Mouse (Mus musculus): ENCODE results near the gene Tex22. TPM values are rescaled to one million over a fixed set of nuclear protein-coding genes. Genes with fewer than 3 reads are reported as not detected.
A peak's percentile ranks its signal among the peaks of the same experiment; 100 is the strongest.

Tex22 gene
- total RNA-seq, 2 experiments from 2014 or later = 0.35 to 0.52 TPM

GRCm38 (mm10) chr12:113051628-113052403 is 22.5 kb upstream of the Tex22 start:
- intact Hi-C loops (cut with DNase I) = no loop called here
- DNase-seq (ENCODE audit: low spot score in 2 of 2) = no peak

- DNase-seq (ENCODE audit: low spot score in 2 of 2) = no peak
- intact Hi-C loops (cut with DNase I) = no loop called here
These were observed 18.2 kb upstream of the Tex22 start for GRCm38 (mm10) chr12:113056089-113056488.

- no peak for DNase-seq (ENCODE audit: low spot score in 2 of 2)
- intact Hi-C loops (cut with DNase I) = no loop called here
These were observed 14.1 kb upstream of the Tex22 start for GRCm38 (mm10) chr12:113060178-113060577.

GRCm38 (mm10) chr12:113061606-113062005 is 12.7 kb upstream of the Tex22 start:
- DNase-seq (ENCODE audit: low spot score in 2 of 2) = no peak
- intact Hi-C loops (cut with DNase I) = no loop called here

GRCm38 (mm10) chr12:113062201-113062600 is 12.1 kb upstream of the Tex22 start:
- no peak for DNase-seq (ENCODE audit: low spot score in 2 of 2)
- intact Hi-C loops (cut with DNase I) = no loop called here

- intact Hi-C loops (cut with DNase I) = no loop called here
These were observed 10.6 kb upstream of the Tex22 start for GRCm38 (mm10) chr12:113063700-113064099.

GRCm38 (mm10) chr12:113068002-113068401 is 6.3 kb upstream of the Tex22 start:
- intact Hi-C loops (cut with DNase I) = no loop called here
- DNase-seq (ENCODE audit: low spot score in 2 of 2) = no peak

More at GRCm38 (mm10) chr12:113063700-113064099, 10.6 kb upstream of the Tex22 start:
- DNase-seq (ENCODE audit: low spot score in 2 of 2) = no peak

- intact Hi-C loops (cut with DNase I) = no loop called here
These were observed 4.9 kb upstream of the Tex22 start for GRCm38 (mm10) chr12:113069389-113069788.

GRCm38 (mm10) chr12:113071321-113071720 is 3.0 kb upstream of the Tex22 start:
- intact Hi-C loops (cut with DNase I) = no loop called here
- no peak for DNase-seq (ENCODE audit: low spot score in 2 of 2)

More at GRCm38 (mm10) chr12:113069389-113069788, 4.9 kb upstream of the Tex22 start:
- DNase-seq (ENCODE audit: low spot score in 2 of 2) = no peak

- intact Hi-C loops (cut with DNase I) = no loop called here
- no peak for DNase-seq (ENCODE audit: low spot score in 2 of 2)
These were observed 2.5 kb upstream of the Tex22 start for GRCm38 (mm10) chr12:113071827-113072226.

- intact Hi-C loops (cut with DNase I) = loop anchor here (2.0 kb wide), 2 partner anchors 59 to 73 kb away; partner anchors contain the start of genes Brf1 and Pacs2
- no peak for DNase-seq (ENCODE audit: low spot score in 2 of 2)
These were observed 628 bp upstream of the Tex22 start for GRCm38 (mm10) chr12:113073420-113074328.

- DNase-seq (ENCODE audit: low spot score in 2 of 2) = peak; percentile 83 to 84
- intact Hi-C loops (cut with DNase I) = loop anchor here (2.0 kb wide), 2 partner anchors 60 to 74 kb away; partner anchors contain the start of genes Brf1 and Pacs2
These were observed 757 bp downstream of the Tex22 start for GRCm38 (mm10) chr12:113075063-113075454.

- no peak for DNase-seq (ENCODE audit: low spot score in 2 of 2)
These were observed 1.2 kb downstream of the Tex22 start for GRCm38 (mm10) chr12:113075486-113075885.

GRCm38 (mm10) chr12:113087276-113087675 is 13.0 kb downstream of the Tex22 start:
- intact Hi-C loops (cut with DNase I) = no loop called here
- DNase-seq (ENCODE audit: low spot score in 2 of 2) = no peak

More at GRCm38 (mm10) chr12:113075486-113075885, 1.2 kb downstream of the Tex22 start:
- intact Hi-C loops (cut with DNase I) = loop anchor here (2.0 kb wide), 2 partner anchors 61 to 75 kb away; partner anchors contain the start of genes Brf1 and Pacs2

GRCm38 (mm10) chr12:113088026-113088425 is 13.7 kb downstream of the Tex22 start:
- DNase-seq (ENCODE audit: low spot score in 2 of 2) = no peak
- intact Hi-C loops (cut with DNase I) = no loop called here

- intact Hi-C loops (cut with DNase I) = no loop called here
These were observed 14.8 kb downstream of the Tex22 start for GRCm38 (mm10) chr12:113089107-113089506.

GRCm38 (mm10) chr12:113090053-113090452 is 15.8 kb downstream of the Tex22 start:
- intact Hi-C loops (cut with DNase I) = no loop called here
- DNase-seq (ENCODE audit: low spot score in 2 of 2) = no peak

More at GRCm38 (mm10) chr12:113089107-113089506, 14.8 kb downstream of the Tex22 start:
- no peak for DNase-seq (ENCODE audit: low spot score in 2 of 2)

GRCm38 (mm10) chr12:113097040-113097439 is 22.7 kb downstream of the Tex22 start:
- no peak for DNase-seq (ENCODE audit: low spot score in 2 of 2)
- intact Hi-C loops (cut with DNase I) = no loop called here

GRCm38 (mm10) chr12:113097749-113098281 is 23.5 kb downstream of the Tex22 start, which contains the start of gene Mta1:
Mta1 (plus strand) TSS chr12:113098278.
- intact Hi-C loops (cut with DNase I) = no loop called here

More at GRCm38 (mm10) chr12:113097749-113098281, 23.5 kb downstream of the Tex22 start, which contains the start of gene Mta1:
- peak; percentile 35 to 68 for DNase-seq (ENCODE audit: low spot score in 2 of 2)
